Mouse (Mus musculus) heart, postnatal 14 days (tissue): Measurements from ENCODE around the gene Psg21. TPM values are rescaled to one million over a fixed set of nuclear protein-coding genes. Genes with fewer than 3 reads are reported as not detected.
"Not testable (repeated sequence)": the region's sequence is repeated elsewhere in the genome, so short reads cannot be mapped to it uniquely, and the experiment has no call there.

Experiments
- DNase-seq, 2 experiments: peaks; one replicate each; pipeline ENCODE4 v3.0.0; 2021 to 2022
- intact Hi-C: fragments of 180-260 bp; cut with DNase I; formaldehyde crosslinking; loops from one replicate; pipeline ENCODE4 v1.15.1; 2025
- long read RNA-seq, 2 experiments: library from polyadenylated mRNA; stranded (forward); transcript quantifications; one replicate each; pipeline ENCODE4 v2.0.0; 2021
- total RNA-seq, 2 experiments: library from RNA; stranded (reverse); gene quantifications; 2 replicates each; pipeline ENCODE4 v1.2.3; 2021

Psg21 gene
- total RNA-seq, result not detected
- long read RNA-seq, experiment 1, result 0 reads
- long read RNA-seq, experiment 2, result 0 reads

DNA sequence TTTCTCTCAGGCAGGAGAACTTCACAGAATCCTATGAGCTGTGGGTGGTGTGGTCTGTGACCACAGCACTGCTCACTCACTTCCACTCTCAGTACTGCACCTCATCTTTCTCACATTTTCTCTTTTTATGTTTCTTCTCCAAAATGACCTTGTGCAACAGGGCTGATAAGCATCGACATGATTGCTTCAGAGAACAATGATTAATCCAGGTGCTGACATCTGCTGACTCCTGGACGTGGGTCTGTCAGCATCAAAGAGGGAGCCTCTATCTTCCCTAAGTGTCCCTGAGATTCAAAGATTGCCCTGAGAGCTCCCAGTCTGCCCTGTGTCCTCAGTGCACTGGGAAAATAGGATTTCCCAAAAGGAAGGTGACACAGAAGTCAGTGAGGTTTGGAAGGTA is at the start of gene Psg21:
Gene Psg21 (minus strand): TSS at position 101 of the 400 bp plus-strand sequence.
- intact Hi-C loops, result loop anchor here (2.0 kb wide), 1 partner anchor 40 kb away; the partner anchor contains the start of gene Psg23
- DNase-seq, result not testable (repeated sequence)

DNA sequence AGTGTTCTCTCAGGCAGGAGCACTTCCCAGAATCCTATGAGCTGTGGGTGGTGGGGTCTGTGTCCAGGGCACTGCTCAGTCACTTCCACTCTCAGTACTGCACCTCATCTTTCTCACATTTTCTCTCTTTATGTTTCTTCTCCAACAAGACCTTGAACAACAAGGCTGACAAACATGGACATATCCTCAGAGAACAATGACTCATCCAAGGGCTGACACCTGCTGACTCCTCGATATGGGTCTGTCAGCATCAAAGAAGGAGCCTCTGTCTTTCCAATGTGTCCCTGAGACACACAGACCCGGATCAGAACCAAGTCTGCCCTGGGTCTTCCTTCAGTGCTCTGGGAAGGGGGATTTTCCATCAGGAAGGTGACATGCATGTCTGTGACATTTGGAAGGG is 29.6 kb upstream of the Psg21 start, which contains the start of gene Psg20:
Gene Psg20 (minus strand): TSS at position 101 of the 400 bp plus-strand sequence.
- intact Hi-C loops, result no loop called here
- no peak for DNase-seq

DNA sequence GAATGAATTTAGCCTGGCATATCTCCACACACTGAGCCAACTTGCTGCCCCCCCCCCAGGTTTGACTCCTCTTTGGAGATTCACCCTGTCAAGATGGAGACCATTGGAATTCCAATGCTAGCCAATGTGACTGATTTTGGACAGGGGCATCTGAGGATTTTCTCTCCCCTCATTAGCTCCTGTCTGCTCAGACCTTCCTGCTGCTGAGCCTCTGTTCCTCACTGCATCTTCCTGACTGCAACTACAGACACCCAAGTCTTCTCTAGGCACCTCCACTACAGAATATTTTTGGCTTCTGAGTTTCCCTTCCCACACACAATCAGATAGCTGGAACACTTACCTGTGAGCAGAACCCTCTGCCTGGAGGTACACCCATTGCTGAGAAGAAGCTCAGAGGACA is 29.1 kb upstream of the Psg21 start:
- no peak for DNase-seq
- intact Hi-C loops, result no loop called here

DNA sequence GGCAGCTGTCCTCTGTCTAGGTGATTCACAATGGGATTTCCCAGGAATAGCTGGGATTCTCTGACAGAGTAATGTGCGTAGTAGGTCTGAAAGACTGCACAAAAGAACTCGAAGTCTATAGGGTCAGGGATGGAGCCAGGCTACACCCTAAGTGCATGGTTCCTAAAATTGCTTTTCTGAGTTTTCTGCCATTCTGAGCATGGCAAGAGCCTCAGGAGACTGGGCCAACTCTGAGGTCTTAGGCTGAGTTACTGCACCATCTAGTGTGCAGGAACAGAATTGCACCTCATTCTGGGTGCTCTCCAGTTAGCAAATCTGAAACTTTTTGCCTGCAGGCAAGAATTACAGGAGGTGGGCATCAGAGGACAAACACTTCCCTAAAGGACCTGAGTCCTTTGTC is 23.2 kb upstream of the Psg21 start:
- peak; percentile 17 to 45 for DNase-seq
- intact Hi-C loops, result loop anchor here (2.0 to 5.0 kb wide), 2 partner anchors 1523 to 1607 kb away; partner anchors contain the start of gene Psg16

DNA sequence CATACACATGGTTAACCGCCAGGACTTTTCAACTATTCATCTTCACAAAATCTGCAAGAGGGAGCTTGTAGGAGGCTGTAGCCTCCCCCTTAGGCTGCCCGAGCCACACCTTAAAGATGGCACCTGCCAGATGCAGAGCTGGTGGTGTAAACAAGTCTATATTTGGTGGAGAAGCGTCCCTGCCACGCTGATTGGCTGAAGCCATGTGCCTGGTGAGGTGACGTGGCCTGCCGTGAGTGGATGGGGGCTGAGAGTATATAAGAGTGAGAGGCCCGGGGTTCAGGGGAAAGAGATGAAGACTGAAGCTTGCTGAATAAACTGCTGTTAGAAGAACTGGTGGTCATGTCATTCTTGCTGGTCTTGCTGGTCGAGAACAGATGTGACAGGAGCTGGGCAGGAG is 29.6 kb downstream of the Psg21 start:
- DNase-seq, intact Hi-C loops: not testable (repeated sequence)

DNA sequence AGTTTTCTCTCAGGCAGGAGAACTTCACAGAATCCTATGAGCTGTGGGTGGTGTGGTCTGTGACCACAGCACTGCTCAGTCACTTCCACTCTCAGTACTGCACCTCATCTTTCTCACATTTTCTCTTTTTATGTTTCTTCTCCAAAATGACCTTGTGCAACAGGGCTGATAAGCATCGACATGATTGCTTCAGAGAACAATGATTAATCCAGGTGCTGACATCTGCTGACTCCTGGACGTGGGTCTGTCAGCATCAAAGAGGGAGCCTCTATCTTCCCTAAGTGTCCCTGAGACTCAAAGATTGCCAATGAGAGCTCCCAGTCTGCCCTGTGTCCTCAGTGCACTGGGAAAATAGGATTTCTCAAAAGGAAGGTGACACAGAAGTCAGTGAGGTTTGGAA is 40.1 kb downstream of the Psg21 start, which contains the start of gene Psg23:
Gene Psg23 (minus strand): TSS at position 101 of the 400 bp plus-strand sequence.
- intact Hi-C loops, result loop anchor here (2.0 kb wide), 1 partner anchor 40 kb away; the partner anchor contains the start of gene Psg21
- not testable (repeated sequence) for DNase-seq

Other genes starting within 250 kb of the Psg21 start
- gene Psg28, start 224.7 kb downstream of the Psg21 start, total RNA-seq, result not detected
- gene Psg26, start 172.5 kb downstream of the Psg21 start, total RNA-seq, result not detected
- not detected for gene Psg25, start 124.5 kb downstream of the Psg21 start, total RNA-seq
- gene Psg27, start 89.4 kb downstream of the Psg21 start, total RNA-seq, result not detected
- gene Psg23, start 40.2 kb downstream of the Psg21 start, total RNA-seq, result not detected
- not detected for gene Psg20, start 29.5 kb upstream of the Psg21 start, total RNA-seq
- gene Psg22, start 61.4 kb upstream of the Psg21 start, total RNA-seq, result not detected
- gene Psg19, start 141.8 kb upstream of the Psg21 start, total RNA-seq, result not detected
- not detected for gene Psg17, start 164.9 kb upstream of the Psg21 start, total RNA-seq
- gene Mill2, start 183.2 kb upstream of the Psg21 start, total RNA-seq, result 1 to 10 TPM; 5.4 to 6.5 TPM
- 1 to 10 TPM; 2.0 to 3.3 TPM for gene Pglyrp1, start 214.6 kb upstream of the Psg21 start, total RNA-seq